Mouse (Mus musculus) bone marrow, adult 2 months (tissue): Measurements from ENCODE around the gene Rptor.

Source experiments
- CTCF ChIP-seq: fragments of 200-500 bp; IDR thresholded peaks from 2 replicates; pipeline ENCODE4 v1.5.1; 2011; ENCODE audit warnings: low read length, control low read depth; ENCODE audit not compliant: control insufficient read depth, insufficient read depth
- POLR2A ChIP-seq: fragments of 200-500 bp; IDR thresholded peaks from 2 replicates; pipeline ENCODE4 v1.6.1; 2011; ENCODE audit warnings: low read depth, mild to moderate bottlenecking, control low read depth, low read length, borderline replicate concordance; ENCODE audit not compliant: control insufficient read depth

GRCm38 (mm10) chr11:119715437-119715836, 112.7 kb downstream of the Rptor start:
- TF ChIP-seq CTCF (no peak), POLR2A (no peak)
